Mouse (Mus musculus): ENCODE results near the gene Frmd4a. TPM values are rescaled to one million over a fixed set of nuclear protein-coding genes. Genes with fewer than 3 reads are reported as not detected.

Frmd4a gene
- polyA plus RNA-seq, 2 experiments: 39.6 to 47.0 TPM

GRCm38 (mm10) chr2:4522769-4523487 is 505.4 kb downstream of the Frmd4a start:
- H3K27ac ChIP-seq (replicated peaks; ENCODE audit: low read depth, low read length): 0 out of 2 replicates have a peak overlapping the region, but pooled peaks have one; percentile 28
- no peak overlapping the region for H3K9ac ChIP-seq (ENCODE audit: low read depth, low read length, severe bottlenecking)
- no peak overlapping the region for H3K4me2 ChIP-seq (replicated peaks; ENCODE audit: low read depth, low read length, severe bottlenecking)
- no peak overlapping the region for H3K4me3 ChIP-seq (replicated peaks; ENCODE audit: low read length)
- 45% methylated on average over 1 of the region's 1 CpGs for WGBS
- ATAC-seq (ENCODE audit: low FRiP score, low read depth) (peak; percentile 53; the same call in 1 of the 2 replicates), DNase-seq (ENCODE audit: low spot score) (no peak)
- 0 out of 2 replicates have a peak, but pooled peaks cover 3% of the 10 kb centered on the region for H3K4me1 ChIP-seq (ENCODE audit: control insufficient read depth, insufficient read depth, low read length)
- H3K36me3 ChIP-seq (ENCODE audit: control insufficient read depth, insufficient read depth, low read length): peaks cover 11% of the 10 kb centered on the region; the same call in 1 of the 2 replicates
- H3K27me3 ChIP-seq (ENCODE audit: control insufficient read depth, insufficient read depth, low read length): no peaks in the 10 kb centered on the region
- no peak for TF ChIP-seq POLR2A (IDR thresholded peaks at IDR 0.05; ENCODE audit: borderline replicate concordance, extremely low read depth, insufficient read depth, insufficient read length)
- H3K9me3 ChIP-seq (ENCODE audit: control insufficient read depth, low read length): no peaks in the 10 kb centered on the region

- DNase-seq (ENCODE audit: low spot score): no peak
- Histone ChIP-seq H3K27me3 (ENCODE audit: control insufficient read depth, insufficient read depth, low read length) (no peaks in the 10 kb centered on the region), H3K4me2 (replicated peaks; ENCODE audit: low read depth, low read length, severe bottlenecking) (no peak overlapping the region), H3K36me3 (ENCODE audit: control insufficient read depth, insufficient read depth, low read length) (peaks cover 19% of the 10 kb centered on the region), H3K9me3 (ENCODE audit: control insufficient read depth, low read length) (no peaks in the 10 kb centered on the region), H3K4me3 (replicated peaks; ENCODE audit: low read length) (no peak overlapping the region), H3K27ac (replicated peaks; ENCODE audit: low read depth, low read length) (no peak overlapping the region), H3K4me1 (ENCODE audit: control insufficient read depth, insufficient read depth, low read length) (0 out of 2 replicates have a peak, but pooled peaks cover 3% of the 10 kb centered on the region), H3K9ac (ENCODE audit: low read depth, low read length, severe bottlenecking) (no peak overlapping the region)
- 83% methylated on average over 7 of the region's 7 CpGs for WGBS
- ATAC-seq (ENCODE audit: low FRiP score, low read depth): no peak
- no peak for TF ChIP-seq POLR2A (IDR thresholded peaks at IDR 0.05; ENCODE audit: borderline replicate concordance, extremely low read depth, insufficient read depth, insufficient read length)
These were observed 509.6 kb downstream of the Frmd4a start for GRCm38 (mm10) chr2:4527094-4527493.

GRCm38 (mm10) chr2:4529254-4529729 is 511.8 kb downstream of the Frmd4a start:
- Histone ChIP-seq H3K4me2 (replicated peaks; ENCODE audit: low read depth, low read length, severe bottlenecking) (no peak overlapping the region), H3K27me3 (ENCODE audit: control insufficient read depth, insufficient read depth, low read length) (no peaks in the 10 kb centered on the region), H3K4me3 (replicated peaks; ENCODE audit: low read length) (no peak overlapping the region), H3K27ac (replicated peaks; ENCODE audit: low read depth, low read length) (no peak overlapping the region), H3K4me1 (ENCODE audit: control insufficient read depth, insufficient read depth, low read length) (no peaks in the 10 kb centered on the region), H3K36me3 (ENCODE audit: control insufficient read depth, insufficient read depth, low read length) (peaks cover 33% of the 10 kb centered on the region), H3K9me3 (ENCODE audit: control insufficient read depth, low read length) (no peaks in the 10 kb centered on the region), H3K9ac (ENCODE audit: low read depth, low read length, severe bottlenecking) (0 out of 2 replicates have a peak overlapping the region, but pooled peaks have one; percentile 16)
- ATAC-seq (ENCODE audit: low FRiP score, low read depth) (0 out of 2 replicates have a peak, but pooled peaks have one; percentile 26), DNase-seq (ENCODE audit: low spot score) (no peak)
- no peak for TF ChIP-seq POLR2A (IDR thresholded peaks at IDR 0.05; ENCODE audit: borderline replicate concordance, extremely low read depth, insufficient read depth, insufficient read length)
- WGBS: 76% methylated on average over 9 of the region's 9 CpGs

- H3K4me2 ChIP-seq (replicated peaks; ENCODE audit: low read depth, low read length, severe bottlenecking): no peak overlapping the region
- no peaks in the 10 kb centered on the region for H3K9me3 ChIP-seq (ENCODE audit: control insufficient read depth, low read length)
- no peak overlapping the region for H3K9ac ChIP-seq (ENCODE audit: low read depth, low read length, severe bottlenecking)
- 90% methylated on average over 11 of the region's 11 CpGs for WGBS
- no peak for TF ChIP-seq POLR2A (IDR thresholded peaks at IDR 0.05; ENCODE audit: borderline replicate concordance, extremely low read depth, insufficient read depth, insufficient read length)
- no peaks in the 10 kb centered on the region for H3K27me3 ChIP-seq (ENCODE audit: control insufficient read depth, insufficient read depth, low read length)
- no peak overlapping the region for H3K27ac ChIP-seq (replicated peaks; ENCODE audit: low read depth, low read length)
- H3K4me3 ChIP-seq (replicated peaks; ENCODE audit: low read length): no peak overlapping the region
- ATAC-seq (ENCODE audit: low FRiP score, low read depth) (no peak), DNase-seq (ENCODE audit: low spot score) (no peak)
- H3K36me3 ChIP-seq (ENCODE audit: control insufficient read depth, insufficient read depth, low read length): peaks cover 52% of the 10 kb centered on the region
- no peaks in the 10 kb centered on the region for H3K4me1 ChIP-seq (ENCODE audit: control insufficient read depth, insufficient read depth, low read length)
These were observed 514.1 kb downstream of the Frmd4a start for GRCm38 (mm10) chr2:4531533-4532197.

GRCm38 (mm10) chr2:4532198-4532568 is 514.7 kb downstream of the Frmd4a start:
- H3K9ac ChIP-seq (ENCODE audit: low read depth, low read length, severe bottlenecking): no peak overlapping the region
- H3K4me2 ChIP-seq (replicated peaks; ENCODE audit: low read depth, low read length, severe bottlenecking): no peak overlapping the region
- H3K4me1 ChIP-seq (ENCODE audit: control insufficient read depth, insufficient read depth, low read length): no peaks in the 10 kb centered on the region
- H3K27me3 ChIP-seq (ENCODE audit: control insufficient read depth, insufficient read depth, low read length): no peaks in the 10 kb centered on the region
- H3K4me3 ChIP-seq (replicated peaks; ENCODE audit: low read length): no peak overlapping the region
- no peak for DNase-seq (ENCODE audit: low spot score)
- no peak for TF ChIP-seq POLR2A (IDR thresholded peaks at IDR 0.05; ENCODE audit: borderline replicate concordance, extremely low read depth, insufficient read depth, insufficient read length)
- H3K9me3 ChIP-seq (ENCODE audit: control insufficient read depth, low read length): no peaks in the 10 kb centered on the region
- 94% methylated on average over 5 of the region's 5 CpGs for WGBS
- ATAC-seq (ENCODE audit: low FRiP score, low read depth): no peak
- H3K27ac ChIP-seq (replicated peaks; ENCODE audit: low read depth, low read length): no peak overlapping the region
- peaks cover 57% of the 10 kb centered on the region for H3K36me3 ChIP-seq (ENCODE audit: control insufficient read depth, insufficient read depth, low read length)
